25 mouse cellular contexts compared by ENCODE assay signal in genomic region chr2:22873159-22873558, GRCm38 (mm10). TPM values are rescaled to one million over a fixed set of nuclear protein-coding genes. Genes with fewer than 3 reads are reported as not detected.
DNase-seq lines count a peak whose midpoint lies in the region; ATAC-seq and TF ChIP-seq lines count a peak whose summit lies in the region.
"Had no signal": no experiment of that assay in that cellular context is flagged by ENCODE, and none has a peak within 500 bp of the region (broad histone marks: within the 10 kb centered on the region; RNA-seq: fewer than 3 reads in every experiment).

No protein-coding gene starts in this region.

- H3K9ac ChIP-seq in kidney, embryonic 14.5 days (ENCODE audit: low read depth, low read length) = no peak overlapping the region
- no peak overlapping the region for H3K9ac ChIP-seq in intestine, postnatal 0 days (ENCODE audit: low read depth, low read length)
- H3K9ac ChIP-seq: forebrain, embryonic 13.5 days; heart, embryonic 12.5 days; heart, embryonic 15.5 days; hindbrain, embryonic 13.5 days had no signal

- no peak overlapping the region for H3K27ac ChIP-seq in kidney, embryonic 14.5 days (ENCODE audit: low read depth, low read length)
- H3K27ac ChIP-seq in intestine, postnatal 0 days (ENCODE audit: low read depth, low read length) = no peak overlapping the region
- H3K27ac ChIP-seq: forebrain, embryonic 10.5 days; forebrain, embryonic 13.5 days; gastrocnemius, adult 2 months; heart, embryonic 15.5 days; hindbrain, embryonic 10.5 days; hindbrain, embryonic 13.5 days had no signal

- no peak overlapping the region for H3K4me3 ChIP-seq in kidney, embryonic 14.5 days (ENCODE audit: low read length)
- no peak overlapping the region for H3K4me3 ChIP-seq in intestine, postnatal 0 days (ENCODE audit: low read depth, low read length)
- H3K4me3 ChIP-seq: forebrain, embryonic 10.5 days; forebrain, embryonic 13.5 days; gastrocnemius, adult 2 months; heart, embryonic 12.5 days; heart, embryonic 15.5 days; hindbrain, embryonic 10.5 days; hindbrain, embryonic 13.5 days had no signal

- ATAC-seq in kidney, embryonic 14.5 days (ENCODE audit: low FRiP score, low TSS enrichment) = no peak
- peak; percentile 82 for ATAC-seq in intestine, postnatal 0 days
- ATAC-seq: activated CD4-positive, CD25-positive, alpha-beta regulatory T cell, adult 4 months; forebrain, embryonic 13.5 days; forebrain, embryonic 16.5 days had no signal

- H3K27me3 ChIP-seq in kidney, embryonic 14.5 days (ENCODE audit: control insufficient read depth, insufficient read depth, low read length) = no peaks in the 10 kb centered on the region
- no peaks in the 10 kb centered on the region for H3K27me3 ChIP-seq in intestine, postnatal 0 days (replicated peaks; ENCODE audit: control insufficient read depth, insufficient read depth, low read length)
- H3K27me3 ChIP-seq: forebrain, embryonic 13.5 days; heart, embryonic 15.5 days; hindbrain, embryonic 13.5 days had no signal

- no peak overlapping the region for H3K4me2 ChIP-seq in kidney, embryonic 14.5 days (replicated peaks; ENCODE audit: low read depth, low read length)
- no peak overlapping the region for H3K4me2 ChIP-seq in intestine, postnatal 0 days (replicated peaks; ENCODE audit: low read depth)
- H3K4me2 ChIP-seq: forebrain, embryonic 13.5 days; heart, embryonic 12.5 days; heart, embryonic 15.5 days; hindbrain, embryonic 13.5 days had no signal

- H3K36me3 ChIP-seq in kidney, embryonic 14.5 days (ENCODE audit: control insufficient read depth, insufficient read depth, low read length) = no peaks in the 10 kb centered on the region
- H3K36me3 ChIP-seq in intestine, postnatal 0 days (ENCODE audit: control insufficient read depth, insufficient read depth) = no peaks in the 10 kb centered on the region
- H3K36me3 ChIP-seq: forebrain, embryonic 10.5 days; heart, embryonic 12.5 days; heart, embryonic 15.5 days; hindbrain, embryonic 10.5 days; hindbrain, embryonic 13.5 days had no signal

- DNase-seq in kidney, adult 11 months = peak; percentile 23
- peak; percentile 75 for DNase-seq in kidney, adult 9 months
- no peak for DNase-seq in kidney, postnatal 14 days
- DNase-seq in adrenal gland, adult (ENCODE audit: inconsistent age in 2 of 2, low spot score in 1 of 2) = no peak
- DNase-seq in right cerebral cortex, adult 18-20 months = no peak
- DNase-seq: adrenal gland, postnatal 10 days; adrenal gland, postnatal 36 days; cerebellum, adult 18-20 months; cerebellum, adult 9-10 months; cerebellum, postnatal 14 days; gastrocnemius, adult 2 months; gastrocnemius, postnatal 14 days; heart, adult 11 months; heart, postnatal 10 days; heart, postnatal 36 days had no signal

- H3K9me3 ChIP-seq in kidney, embryonic 14.5 days (ENCODE audit: control insufficient read depth, low read length) = no peaks in the 10 kb centered on the region
- no peaks in the 10 kb centered on the region for H3K9me3 ChIP-seq in intestine, postnatal 0 days (ENCODE audit: control insufficient read depth)
- H3K9me3 ChIP-seq: forebrain, embryonic 10.5 days; forebrain, embryonic 13.5 days; heart, embryonic 12.5 days; heart, embryonic 15.5 days; hindbrain, embryonic 10.5 days; hindbrain, embryonic 13.5 days had no signal

- H3K4me1 ChIP-seq in kidney, embryonic 14.5 days (ENCODE audit: control insufficient read depth, insufficient read depth, low read length) = no peaks in the 10 kb centered on the region
- 0 out of 2 replicates have a peak, but pooled peaks cover 4% of the 10 kb centered on the region for H3K4me1 ChIP-seq in intestine, postnatal 0 days (replicated peaks; ENCODE audit: control insufficient read depth, insufficient read depth, low read length)
- H3K4me1 ChIP-seq: forebrain, embryonic 10.5 days; forebrain, embryonic 13.5 days; heart, embryonic 12.5 days; heart, embryonic 15.5 days; hindbrain, embryonic 10.5 days; hindbrain, embryonic 13.5 days had no signal

- WGBS in kidney, embryonic 14.5 days = 86% methylated on average over 1 of the region's 1 CpGs
- whole genome bisulfite sequencing in intestine, postnatal 0 days = 41% methylated on average over 1 of the region's 1 CpGs

- TF ChIP-seq CTCF in intestine, postnatal 0 days (IDR thresholded peaks at IDR 0.05; ENCODE audit: low read depth) = no peak

RNA-seq across cellular contexts. Expression of gene Pdss1, which starts 22.2 kb away (rescaled TPM):
- 24.5 and 25.5 TPM in 2 replicates for polyA plus RNA-seq in kidney, embryonic 14.5 days (2014; fragmentation: Nextera tagmentation; extraction: Ambion mirVana)
- polyA plus RNA-seq in intestine, postnatal 0 days (2015; fragmentation: Nextera tagmentation; extraction: Ambion mirVana) = 23.1 and 26.6 TPM in 2 replicates

Comparison
In these comparisons a context has a peak if more than half of its experiments do, and no peak if none do; other contexts are left out.
1. DNase-seq: peak in kidney, adult 11 months (single experiment) and kidney, adult 9 months (single experiment); none in kidney, postnatal 14 days (single experiment), adrenal gland, adult (0 of 2) and right cerebral cortex, adult 18-20 months (single experiment).